Mouse (Mus musculus): ENCODE data around the gene Uap1l1. TPM values are rescaled to one million over a fixed set of nuclear protein-coding genes. Genes with fewer than 3 reads are reported as not detected.

The Uap1l1 gene
- polyA plus RNA-seq, 1 experiment from 2014 or later = 7.2 TPM

DNA sequence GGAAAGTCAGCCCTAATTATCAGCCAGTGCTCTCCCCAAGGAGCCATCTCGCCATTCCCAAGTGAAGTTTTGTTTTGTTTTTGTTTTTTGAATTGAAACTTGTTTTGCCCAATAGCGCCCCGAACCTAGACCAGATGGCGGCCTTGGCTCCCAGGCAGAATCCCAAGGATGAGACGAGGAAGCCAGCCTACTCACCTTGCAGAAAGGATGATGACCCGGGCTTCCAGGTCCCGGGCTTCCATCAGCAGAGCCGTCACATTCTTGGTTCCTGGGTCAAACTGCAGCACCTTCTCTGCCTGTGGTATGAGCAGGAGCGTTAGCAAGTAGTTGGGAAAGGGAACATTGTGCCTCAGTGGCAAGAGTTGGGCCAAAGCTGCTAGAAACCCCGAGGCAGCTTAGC lies 55.3 kb downstream of the Uap1l1 start:
- Histone ChIP-seq H3K4me2 (no peak overlapping the region), H3K36me3 (no peaks in the 10 kb centered on the region), H3K9me3 (no peaks in the 10 kb centered on the region), H3K27me3 (peaks cover 97% of the 10 kb centered on the region), H3K9ac (replicated peaks) (no peak overlapping the region), H3K4me3 (replicated peaks) (no peak overlapping the region), H3K4me1 (replicated peaks) (no peaks in the 10 kb centered on the region), H3K27ac (no peak overlapping the region)
- ATAC-seq (ENCODE audit: insufficient number of reproducible peaks, insufficient read depth, low FRiP score, low TSS enrichment, low read depth) = no peak
- 51% methylated on average over 10 of the region's 10 CpGs for WGBS

Other genes starting within 250 kb of the Uap1l1 start
- 20.6 and 23.1 TPM in 2 replicates for gene Nrarp, start 184.9 kb downstream of the Uap1l1 start, polyA plus RNA-seq (2016; fragmentation: Nextera tagmentation; extraction: Ambion mirVana)
- gene Tor4a, start 168.8 kb downstream of the Uap1l1 start, polyA plus RNA-seq (2016; fragmentation: Nextera tagmentation; extraction: Ambion mirVana) = 2.9 and 3.2 TPM in 2 replicates
- 118 and 121 TPM in 2 replicates for gene Nelfb, start 154.2 kb downstream of the Uap1l1 start, polyA plus RNA-seq (2016; fragmentation: Nextera tagmentation; extraction: Ambion mirVana)
- not detected in 2 replicates for gene Stpg3, start 151.0 kb downstream of the Uap1l1 start, polyA plus RNA-seq (2016; fragmentation: Nextera tagmentation; extraction: Ambion mirVana)
- gene Fam166a, start 146.9 kb downstream of the Uap1l1 start, polyA plus RNA-seq (2016; fragmentation: Nextera tagmentation; extraction: Ambion mirVana) = not detected in 2 replicates
- 481 and 489 TPM in 2 replicates for gene Tubb4b, start 141.0 kb downstream of the Uap1l1 start, polyA plus RNA-seq (2016; fragmentation: Nextera tagmentation; extraction: Ambion mirVana)
- gene Slc34a3, start 131.3 kb downstream of the Uap1l1 start, polyA plus RNA-seq (2016; fragmentation: Nextera tagmentation; extraction: Ambion mirVana) = not detected in 2 replicates
- not detected in 2 replicates for gene Rnf224, start 128.9 kb downstream of the Uap1l1 start, polyA plus RNA-seq (2016; fragmentation: Nextera tagmentation; extraction: Ambion mirVana)
- gene Rnf208, start 123.4 kb downstream of the Uap1l1 start, polyA plus RNA-seq (2016; fragmentation: Nextera tagmentation; extraction: Ambion mirVana) = 6.5 and 7.2 TPM in 2 replicates
- 0.26 TPM in 1 of 2 replicates, not detected in the other for gene Cysrt1, start 123.2 kb downstream of the Uap1l1 start, polyA plus RNA-seq (2016; fragmentation: Nextera tagmentation; extraction: Ambion mirVana)
- 5.5 and 5.7 TPM in 2 replicates for gene AL732309.1, start 118.8 kb downstream of the Uap1l1 start, polyA plus RNA-seq (2016; fragmentation: Nextera tagmentation; extraction: Ambion mirVana)
- 20.5 and 20.7 TPM in 2 replicates for gene Tmem203, start 110.2 kb downstream of the Uap1l1 start, polyA plus RNA-seq (2016; fragmentation: Nextera tagmentation; extraction: Ambion mirVana)
- 8.7 TPM in 2 replicates for gene Tprn, start 103.1 kb downstream of the Uap1l1 start, polyA plus RNA-seq (2016; fragmentation: Nextera tagmentation; extraction: Ambion mirVana)
- 217 and 218 TPM in 2 replicates for gene Ssna1, start 93.2 kb downstream of the Uap1l1 start, polyA plus RNA-seq (2016; fragmentation: Nextera tagmentation; extraction: Ambion mirVana)
- 141 and 151 TPM in 2 replicates for gene Anapc2, start 93.2 kb downstream of the Uap1l1 start, polyA plus RNA-seq (2016; fragmentation: Nextera tagmentation; extraction: Ambion mirVana)
- gene Tmem210, start 77.5 kb downstream of the Uap1l1 start, polyA plus RNA-seq (2016; fragmentation: Nextera tagmentation; extraction: Ambion mirVana) = not detected in 2 replicates
- gene Lrrc26, start 75.8 kb downstream of the Uap1l1 start, polyA plus RNA-seq (2016; fragmentation: Nextera tagmentation; extraction: Ambion mirVana) = not detected in 2 replicates
- gene Grin1, start 46.5 kb downstream of the Uap1l1 start, polyA plus RNA-seq (2016; fragmentation: Nextera tagmentation; extraction: Ambion mirVana) = 0.19 and 0.93 TPM in 2 replicates
- 57.2 and 58.9 TPM in 2 replicates for gene Man1b1, start 33.3 kb downstream of the Uap1l1 start, polyA plus RNA-seq (2016; fragmentation: Nextera tagmentation; extraction: Ambion mirVana)
- gene Dpp7, start 9.3 kb downstream of the Uap1l1 start, polyA plus RNA-seq (2016; fragmentation: Nextera tagmentation; extraction: Ambion mirVana) = 19.7 and 21.8 TPM in 2 replicates
- gene Sapcd2, start 6.6 kb upstream of the Uap1l1 start, polyA plus RNA-seq (2016; fragmentation: Nextera tagmentation; extraction: Ambion mirVana) = 63.4 and 69.0 TPM in 2 replicates
- gene Entpd2, start 30.2 kb upstream of the Uap1l1 start, polyA plus RNA-seq (2016; fragmentation: Nextera tagmentation; extraction: Ambion mirVana) = 0.15 and 0.31 TPM in 2 replicates
- gene Npdc1, start 33.7 kb upstream of the Uap1l1 start, polyA plus RNA-seq (2016; fragmentation: Nextera tagmentation; extraction: Ambion mirVana) = 10.9 and 12.6 TPM in 2 replicates
- gene Fut7, start 57.6 kb upstream of the Uap1l1 start, polyA plus RNA-seq (2016; fragmentation: Nextera tagmentation; extraction: Ambion mirVana) = not detected in 2 replicates
- gene Abca2, start 63.0 kb upstream of the Uap1l1 start, polyA plus RNA-seq (2016; fragmentation: Nextera tagmentation; extraction: Ambion mirVana) = 3.5 and 5.3 TPM in 2 replicates
- gene Clic3, start 91.2 kb upstream of the Uap1l1 start, polyA plus RNA-seq (2016; fragmentation: Nextera tagmentation; extraction: Ambion mirVana) = 0.68 and 1.0 TPM in 2 replicates
- 23.2 and 23.6 TPM in 2 replicates for gene Paxx, start 95.4 kb upstream of the Uap1l1 start, polyA plus RNA-seq (2016; fragmentation: Nextera tagmentation; extraction: Ambion mirVana)
- gene Ptgds, start 104.4 kb upstream of the Uap1l1 start, polyA plus RNA-seq (2016; fragmentation: Nextera tagmentation; extraction: Ambion mirVana) = 0.35 and 0.50 TPM in 2 replicates
- gene Lcn12, start 128.2 kb upstream of the Uap1l1 start, polyA plus RNA-seq (2016; fragmentation: Nextera tagmentation; extraction: Ambion mirVana) = not detected in 2 replicates
- 68.4 and 76.8 TPM in 2 replicates for gene Fbxw5, start 135.1 kb upstream of the Uap1l1 start, polyA plus RNA-seq (2016; fragmentation: Nextera tagmentation; extraction: Ambion mirVana)
- gene C8g, start 136.0 kb upstream of the Uap1l1 start, polyA plus RNA-seq (2016; fragmentation: Nextera tagmentation; extraction: Ambion mirVana) = 4.0 and 6.1 TPM in 2 replicates
- 36.9 and 39.2 TPM in 2 replicates for gene Traf2, start 181.3 kb upstream of the Uap1l1 start, polyA plus RNA-seq (2016; fragmentation: Nextera tagmentation; extraction: Ambion mirVana)
- 320 and 329 TPM in 2 replicates for gene Edf1, start 192.2 kb upstream of the Uap1l1 start, polyA plus RNA-seq (2016; fragmentation: Nextera tagmentation; extraction: Ambion mirVana)
- 2.3 and 3.0 TPM in 2 replicates for gene Mamdc4, start 209.2 kb upstream of the Uap1l1 start, polyA plus RNA-seq (2016; fragmentation: Nextera tagmentation; extraction: Ambion mirVana)
- gene Phpt1, start 209.5 kb upstream of the Uap1l1 start, polyA plus RNA-seq (2016; fragmentation: Nextera tagmentation; extraction: Ambion mirVana) = 183 and 184 TPM in 2 replicates
- gene Ajm1, start 216.1 kb upstream of the Uap1l1 start, polyA plus RNA-seq (2016; fragmentation: Nextera tagmentation; extraction: Ambion mirVana) = 0.08 and 0.23 TPM in 2 replicates
- 81.3 and 83.0 TPM in 2 replicates for gene Rabl6, start 242.8 kb upstream of the Uap1l1 start, polyA plus RNA-seq (2016; fragmentation: Nextera tagmentation; extraction: Ambion mirVana)